Mouse (Mus musculus) G1E (cell line): ENCODE results near the gene Ank3.

Experiments used
- CTCF ChIP-seq: IDR thresholded peaks from 2 replicates; pipeline ENCODE4 v1.5.1; 2012; ENCODE audit warnings: low read depth, low read length, inconsistent platforms, mixed read lengths
- GATA1 ChIP-seq: IDR thresholded peaks from 2 replicates; pipeline ENCODE4 v1.6.1; 2012; ENCODE audit warnings: borderline replicate concordance, low read length, inconsistent platforms, mixed read lengths
- GATA2 ChIP-seq: IDR thresholded peaks from 2 replicates; pipeline ENCODE4 v1.6.1; 2012; ENCODE audit warnings: low read depth, low read length, inconsistent platforms, borderline replicate concordance
- POLR2AphosphoS5 ChIP-seq: IDR thresholded peaks from 2 replicates; pipeline ENCODE4 v1.6.1; 2012; ENCODE audit warnings: low read depth, low read length, inconsistent platforms; ENCODE audit not compliant: insufficient replicate concordance
- TAL1 ChIP-seq: conservative IDR thresholded peaks from 2 replicates; pipeline ENCODE4 v1.6.1; 2012; ENCODE audit warnings: low read depth, low read length, inconsistent platforms, mixed read lengths

DNA sequence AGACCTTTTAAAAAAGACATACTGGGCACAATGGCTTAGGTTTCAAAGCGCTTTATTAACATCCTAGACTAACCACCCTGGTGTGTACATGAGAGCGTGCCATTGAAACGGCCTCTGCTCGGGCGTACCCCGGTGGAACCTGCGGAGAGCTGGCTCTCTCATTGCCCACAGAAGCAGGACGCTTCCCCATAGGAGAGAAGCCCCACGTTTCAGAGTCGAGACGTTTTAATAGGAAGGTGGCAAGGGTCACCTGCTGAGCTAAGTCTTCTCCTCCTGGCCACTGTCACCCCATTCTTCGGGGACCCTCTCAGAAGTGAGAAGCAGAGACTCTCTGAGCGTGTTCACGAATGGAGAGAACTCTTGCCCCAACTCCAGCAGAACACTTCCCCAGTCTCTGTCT lies 526.3 kb downstream of the Ank3 start:
- no peak for TF ChIP-seq GATA1
- TF ChIP-seq CTCF = no peak
- TF ChIP-seq TAL1 = no peak
- TF ChIP-seq GATA2 = no peak
- no peak for TF ChIP-seq POLR2AphosphoS5
